15 mouse cellular contexts compared by ENCODE assay signal in genomic region chr2:137936613-137937012, GRCm38 (mm10).
DNase-seq lines count a peak whose midpoint lies in the region; ATAC-seq and TF ChIP-seq lines count a peak whose summit lies in the region.
"Had no signal": no experiment of that assay in that cellular context is flagged by ENCODE, and none has a peak within 500 bp of the region (broad histone marks: within the 10 kb centered on the region; RNA-seq: fewer than 3 reads in every experiment).

No protein-coding gene starts in this region.

- no peak for TF ChIP-seq POLR2A in lung, adult 2 months (IDR thresholded peaks at IDR 0.05; ENCODE audit: borderline replicate concordance, extremely low read depth, low read depth, low read length)

- H3K36me3 ChIP-seq in forebrain, embryonic 13.5 days (ENCODE audit: poor library complexity, severe bottlenecking), result no peaks in the 10 kb centered on the region
- no peaks in the 10 kb centered on the region for H3K36me3 ChIP-seq in forebrain, embryonic 10.5 days (replicated peaks)
- H3K36me3 ChIP-seq in lung, postnatal 0 days (ENCODE audit: insufficient read depth, low read length), result no peaks in the 10 kb centered on the region
- no peaks in the 10 kb centered on the region for H3K36me3 ChIP-seq in forebrain, embryonic 16.5 days (ENCODE audit: control insufficient read depth, insufficient read depth)
- no peaks in the 10 kb centered on the region for H3K36me3 ChIP-seq in midbrain, embryonic 16.5 days (ENCODE audit: control insufficient read depth, insufficient read depth, low read length)
- H3K36me3 ChIP-seq: heart, embryonic 13.5 days; limb, embryonic 15.5 days; lung, embryonic 15.5 days; stomach, embryonic 15.5 days had no signal

- no peak for TF ChIP-seq EP300 in lung, postnatal 0 days (IDR thresholded peaks at IDR 0.05)

- H3K4me2 ChIP-seq in forebrain, embryonic 13.5 days, result no peak overlapping the region
- H3K4me2 ChIP-seq in lung, postnatal 0 days (replicated peaks; ENCODE audit: low read depth, low read length), result no peak overlapping the region
- H3K4me2 ChIP-seq in forebrain, embryonic 16.5 days (ENCODE audit: low read length), result no peak overlapping the region
- no peak overlapping the region for H3K4me2 ChIP-seq in midbrain, embryonic 16.5 days (ENCODE audit: low read length)
- H3K4me2 ChIP-seq: heart, embryonic 13.5 days; limb, embryonic 15.5 days; lung, embryonic 15.5 days; stomach, embryonic 15.5 days had no signal

- no peaks in the 10 kb centered on the region for H3K27me3 ChIP-seq in forebrain, embryonic 13.5 days
- no peaks in the 10 kb centered on the region for H3K27me3 ChIP-seq in forebrain, embryonic 10.5 days (ENCODE audit: poor library complexity, severe bottlenecking)
- H3K27me3 ChIP-seq in lung, postnatal 0 days (replicated peaks; ENCODE audit: insufficient read depth, low read length), result no peaks in the 10 kb centered on the region
- H3K27me3 ChIP-seq in forebrain, embryonic 16.5 days (replicated peaks; ENCODE audit: control insufficient read depth, insufficient read depth, low read length), result no peaks in the 10 kb centered on the region
- H3K27me3 ChIP-seq in midbrain, embryonic 16.5 days (ENCODE audit: control insufficient read depth, insufficient read depth, low read depth, low read length), result no peaks in the 10 kb centered on the region
- H3K27me3 ChIP-seq: heart, embryonic 13.5 days; limb, embryonic 15.5 days; lung, embryonic 15.5 days; stomach, embryonic 15.5 days had no signal

- no peaks in the 10 kb centered on the region for H3K9me3 ChIP-seq in forebrain, embryonic 13.5 days (replicated peaks)
- no peaks in the 10 kb centered on the region for H3K9me3 ChIP-seq in forebrain, embryonic 10.5 days
- H3K9me3 ChIP-seq in lung, postnatal 0 days (ENCODE audit: low read length), result no peaks in the 10 kb centered on the region
- H3K9me3 ChIP-seq in forebrain, embryonic 16.5 days (ENCODE audit: control insufficient read depth, low read length), result no peaks in the 10 kb centered on the region
- no peaks in the 10 kb centered on the region for H3K9me3 ChIP-seq in midbrain, embryonic 16.5 days (replicated peaks; ENCODE audit: control insufficient read depth, low read length, poor library complexity, severe bottlenecking)
- H3K9me3 ChIP-seq: heart, embryonic 13.5 days; limb, embryonic 15.5 days; lung, embryonic 15.5 days; stomach, embryonic 15.5 days had no signal

- H3K4me3 ChIP-seq in forebrain, embryonic 13.5 days, result no peak overlapping the region
- H3K4me3 ChIP-seq in forebrain, embryonic 10.5 days, result no peak overlapping the region
- H3K4me3 ChIP-seq in lung, postnatal 0 days (ENCODE audit: low read depth, low read length), result no peak overlapping the region
- no peak overlapping the region for H3K4me3 ChIP-seq in lung, adult 2 months (replicated peaks; ENCODE audit: extremely low read depth, low read depth, low read length)
- H3K4me3 ChIP-seq in forebrain, embryonic 16.5 days (replicated peaks; ENCODE audit: low read length), result no peak overlapping the region
- no peak overlapping the region for H3K4me3 ChIP-seq in midbrain, embryonic 16.5 days (ENCODE audit: low read depth, low read length)
- H3K4me3 ChIP-seq: heart, embryonic 13.5 days; left cerebral cortex, adult 2 months; limb, embryonic 15.5 days; lung, embryonic 15.5 days; stomach, embryonic 15.5 days had no signal

- 0 out of 2 replicates have a peak overlapping the region, but pooled peaks have one; percentile 0 for H3K27ac ChIP-seq in forebrain, embryonic 13.5 days
- no peak overlapping the region for H3K27ac ChIP-seq in forebrain, embryonic 10.5 days
- no peak overlapping the region for H3K27ac ChIP-seq in lung, postnatal 0 days (ENCODE audit: low read length)
- H3K27ac ChIP-seq in forebrain, embryonic 16.5 days (ENCODE audit: low read length), result no peak overlapping the region
- no peak overlapping the region; the same call in 1 of the 2 replicates for H3K27ac ChIP-seq in midbrain, embryonic 16.5 days (ENCODE audit: low read length)
- H3K27ac ChIP-seq: heart, embryonic 13.5 days; left cerebral cortex, adult 2 months; limb, embryonic 15.5 days; lung, embryonic 15.5 days; stomach, embryonic 15.5 days had no signal

- no peak overlapping the region for H3K9ac ChIP-seq in forebrain, embryonic 13.5 days
- H3K9ac ChIP-seq in lung, postnatal 0 days (replicated peaks; ENCODE audit: low read depth), result no peak overlapping the region
- no peak overlapping the region for H3K9ac ChIP-seq in forebrain, embryonic 16.5 days (replicated peaks; ENCODE audit: low read depth, low read length)
- H3K9ac ChIP-seq in midbrain, embryonic 16.5 days (ENCODE audit: low read depth, low read length), result no peak overlapping the region
- H3K9ac ChIP-seq: heart, embryonic 13.5 days; limb, embryonic 15.5 days; lung, embryonic 15.5 days; stomach, embryonic 15.5 days had no signal

- DNase-seq in forebrain, embryonic 10.5 days (ENCODE audit: extremely low spot score, low spot score), result no peak
- DNase-seq in lung, postnatal 0 days (ENCODE audit: low spot score), result peak; percentile 18
- no peak for DNase-seq in lung, adult 2 months
- DNase-seq in thymus, postnatal 25 days, result no peak
- DNase-seq: gastrocnemius, postnatal 36 days; thymus, postnatal 36 days had no signal

- peak; percentile 80 for ATAC-seq in forebrain, embryonic 13.5 days
- no peak for ATAC-seq in lung, postnatal 0 days
- peak; percentile 85 for ATAC-seq in forebrain, embryonic 16.5 days
- ATAC-seq in midbrain, embryonic 16.5 days, result 0 out of 2 replicates have a peak, but pooled peaks have one; percentile 68
- ATAC-seq: inflammation-experienced regulatory T-cells, adult 6 months had no signal

- no peak for TF ChIP-seq CTCF in lung, postnatal 0 days (IDR thresholded peaks at IDR 0.05)
- no peak for TF ChIP-seq CTCF in lung, adult 2 months (IDR thresholded peaks at IDR 0.05; ENCODE audit: insufficient read depth, low read length)

- peaks cover 29% of the 10 kb centered on the region for H3K4me1 ChIP-seq in forebrain, embryonic 13.5 days
- peaks cover 21% of the 10 kb centered on the region for H3K4me1 ChIP-seq in forebrain, embryonic 10.5 days
- H3K4me1 ChIP-seq in lung, postnatal 0 days (ENCODE audit: insufficient read depth, low read depth, low read length), result 0 out of 2 replicates have a peak, but pooled peaks cover 8% of the 10 kb centered on the region
- no peaks in the 10 kb centered on the region; the same call in none of the 2 replicates for H3K4me1 ChIP-seq in lung, adult 2 months (ENCODE audit: control insufficient read depth, insufficient read depth, low read length)
- H3K4me1 ChIP-seq in forebrain, embryonic 16.5 days (replicated peaks; ENCODE audit: control insufficient read depth, insufficient read depth, low read length), result peaks cover 6% of the 10 kb centered on the region
- H3K4me1 ChIP-seq in midbrain, embryonic 16.5 days (ENCODE audit: control insufficient read depth, insufficient read depth, low read length), result peaks cover 7% of the 10 kb centered on the region; the same call in 1 of the 2 replicates
- H3K4me1 ChIP-seq: stomach, embryonic 15.5 days had no signal

- 27% methylated on average over 2 of the region's 2 CpGs for WGBS in forebrain, embryonic 13.5 days
- WGBS in forebrain, embryonic 10.5 days, result 89% methylated on average over 2 of the region's 2 CpGs
- 33% methylated on average over 2 of the region's 2 CpGs for WGBS in lung, postnatal 0 days
- whole genome bisulfite sequencing in lung, adult 2 months, result 37% methylated on average over 2 of the region's 2 CpGs
- WGBS in forebrain, embryonic 16.5 days, result 17% methylated on average over 2 of the region's 2 CpGs
- 36% methylated on average over 2 of the region's 2 CpGs for WGBS in midbrain, embryonic 16.5 days
